Mouse (Mus musculus) kidney, postnatal 0 days (tissue): ENCODE data around the gene Lifr. TPM values are rescaled to one million over a fixed set of nuclear protein-coding genes. Genes with fewer than 3 reads are reported as not detected.

ENCODE experiments used
- ATAC-seq: fragments of 200-750 bp; cut with Nextera tagmentation; replicated peaks from 2 replicates; pipeline ENCODE4 v1.8.0; 2017; ENCODE audit warnings: low read depth, moderate number of reproducible peaks, moderate TSS enrichment, moderate library complexity; ENCODE audit not compliant: low FRiP score
- DNase-seq: peaks from one replicate; pipeline ENCODE4 v3.0.0-alpha.2; 2016; ENCODE audit warnings: low spot score
- H3K27ac ChIP-seq: fragments of 300-500 bp; sonication (generic); 2 replicates; pipeline ENCODE4 v1.5.1; 2014; ENCODE audit warnings: mild to moderate bottlenecking
- H3K27me3 ChIP-seq: fragments of 300-500 bp; sonication (generic); 2 replicates; pipeline ENCODE4 v1.6.1; 2014; ENCODE audit warnings: low read length, mixed read lengths; ENCODE audit not compliant: insufficient read depth
- H3K36me3 ChIP-seq: fragments of 300-500 bp; sonication (generic); 2 replicates; pipeline ENCODE4 v1.6.1; 2014; ENCODE audit warnings: low read length, mixed read lengths; ENCODE audit not compliant: insufficient read depth
- H3K4me1 ChIP-seq: fragments of 300-500 bp; sonication (generic); replicated peaks from 2 replicates; pipeline ENCODE4 v1.6.1; 2014; ENCODE audit warnings: antibody characterized with exemption, low read length, mixed read lengths; ENCODE audit not compliant: insufficient read depth
- H3K4me2 ChIP-seq: fragments of 300-500 bp; sonication (generic); 2 replicates; pipeline ENCODE4 v1.6.1; 2014; ENCODE audit warnings: mild to moderate bottlenecking, low read length, moderate library complexity, mixed read lengths
- H3K4me3 ChIP-seq: fragments of 300-500 bp; sonication (generic); replicated peaks from 2 replicates; pipeline ENCODE4 v1.5.1; 2014; ENCODE audit warnings: low read depth, low read length
- H3K9ac ChIP-seq: fragments of 300-500 bp; sonication (generic); 2 replicates; pipeline ENCODE4 v1.6.1; 2014; ENCODE audit warnings: low read depth, low read length
- H3K9me3 ChIP-seq: fragments of 300-500 bp; sonication (generic); replicated peaks from 2 replicates; pipeline ENCODE4 v1.6.1; 2016; ENCODE audit warnings: low read length, inconsistent platforms, mixed read lengths
- CTCF ChIP-seq: IDR thresholded peaks from 2 replicates; pipeline ENCODE4 v1.5.1; 2016; ENCODE audit warnings: antibody characterized with exemption, low read depth, mild to moderate bottlenecking, moderate library complexity
- WGBS: fragments of 180-500 bp; shearing (Covaris S2); extraction: QIAGEN DNeasy Blood & Tissue Kit; methylation state at CpG from one replicate; pipeline ENCODE4 v1.1.7; 2014; 5-methylcytosine and 5-hydroxymethylcytosine counted together
- polyA plus RNA-seq: library from polyadenylated mRNA; unstranded; fragments of >200 nt; fragmentation: Nextera tagmentation; extraction: Ambion mirVana; gene quantifications from 2 replicates; pipeline ENCODE4 v1.2.1, GENCODE M21; 2015

The Lifr gene
- polyA plus RNA-seq, 1 experiment from 2014 or later: 21.2 TPM

DNA sequence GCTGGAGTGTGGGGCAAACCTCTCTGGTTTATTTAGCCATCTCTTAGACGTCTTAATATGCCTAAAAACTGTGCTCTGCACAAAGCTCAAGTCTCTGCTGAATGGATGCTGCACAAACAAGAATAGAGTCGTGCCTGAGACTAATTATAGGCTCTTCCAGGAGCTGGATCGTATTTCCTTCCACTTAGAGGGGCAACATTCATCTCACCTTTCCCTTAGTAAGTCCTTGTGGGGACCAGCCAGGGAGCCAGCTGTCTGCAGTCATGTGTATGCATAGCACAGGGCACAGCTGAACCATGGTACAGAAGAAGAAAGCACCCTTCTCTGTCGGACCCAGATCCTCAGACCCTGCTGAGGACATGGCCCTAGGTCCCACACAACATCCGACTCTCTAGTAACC lies 115.7 kb downstream of the Lifr start:
- 0 out of 2 replicates have a peak, but pooled peaks cover 19% of the 10 kb centered on the region for H3K4me1 ChIP-seq
- no peak overlapping the region for H3K9ac ChIP-seq
- DNase-seq: no peak
- H3K9me3 ChIP-seq: no peaks in the 10 kb centered on the region
- no peak overlapping the region for H3K4me2 ChIP-seq
- ATAC-seq: no peak
- H3K36me3 ChIP-seq: no peaks in the 10 kb centered on the region
- no peak overlapping the region for H3K27ac ChIP-seq
- no peak for TF ChIP-seq CTCF
- H3K27me3 ChIP-seq: no peaks in the 10 kb centered on the region
- H3K4me3 ChIP-seq: no peak overlapping the region
- whole genome bisulfite sequencing: 27% methylated on average over 5 of the region's 5 CpGs

DNA sequence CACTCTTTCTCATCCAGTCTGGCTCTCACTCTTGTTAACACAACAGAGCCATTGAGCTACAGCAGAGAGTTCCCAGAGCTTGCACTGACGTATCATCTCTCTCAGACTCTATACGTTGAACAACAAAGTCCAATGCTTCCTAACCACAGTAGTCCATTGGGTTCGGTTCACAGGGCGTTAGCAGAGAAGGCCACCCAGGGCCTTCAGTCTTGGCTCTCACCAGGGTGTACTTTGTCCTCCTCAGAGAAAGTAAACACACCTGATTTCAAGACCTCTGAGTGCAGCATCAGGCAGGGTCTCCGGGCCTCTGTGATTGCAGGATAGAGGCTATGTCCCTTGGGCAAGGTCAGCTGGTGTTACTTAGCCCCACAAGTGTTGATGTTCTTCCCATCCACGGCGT lies 116.9 kb downstream of the Lifr start:
- DNase-seq (no peak), ATAC-seq (no peak)
- no peaks in the 10 kb centered on the region for H3K9me3 ChIP-seq
- H3K27me3 ChIP-seq: no peaks in the 10 kb centered on the region
- H3K36me3 ChIP-seq: no peaks in the 10 kb centered on the region
- no peak overlapping the region for H3K4me2 ChIP-seq
- no peak overlapping the region for H3K9ac ChIP-seq
- no peak overlapping the region for H3K4me3 ChIP-seq
- 90% methylated on average over 7 of the region's 7 CpGs for WGBS
- H3K27ac ChIP-seq: no peak overlapping the region
- 0 out of 2 replicates have a peak, but pooled peaks cover 13% of the 10 kb centered on the region for H3K4me1 ChIP-seq
- TF ChIP-seq CTCF: no peak

DNA sequence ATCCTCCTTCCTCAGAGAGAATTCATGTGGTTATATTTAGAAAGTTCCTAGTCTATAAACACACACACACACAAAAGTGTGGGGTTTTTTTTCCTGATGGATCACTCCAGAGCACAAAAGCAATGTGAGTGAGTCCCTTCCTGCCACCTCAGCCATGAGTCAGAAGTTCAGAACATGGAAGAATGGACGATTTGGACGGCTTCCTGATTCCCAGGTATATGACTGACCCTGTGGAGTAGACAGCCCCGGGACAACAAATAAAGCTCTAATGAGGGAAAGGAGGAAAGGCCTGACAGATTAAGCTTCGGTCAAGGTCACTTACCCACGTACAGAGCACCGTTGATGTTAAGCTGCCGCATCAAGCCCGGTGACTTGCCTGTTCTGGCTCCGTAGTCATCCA lies 117.8 kb downstream of the Lifr start:
- no peak for ATAC-seq
- WGBS: 43% methylated on average over 9 of the region's 9 CpGs

DNA sequence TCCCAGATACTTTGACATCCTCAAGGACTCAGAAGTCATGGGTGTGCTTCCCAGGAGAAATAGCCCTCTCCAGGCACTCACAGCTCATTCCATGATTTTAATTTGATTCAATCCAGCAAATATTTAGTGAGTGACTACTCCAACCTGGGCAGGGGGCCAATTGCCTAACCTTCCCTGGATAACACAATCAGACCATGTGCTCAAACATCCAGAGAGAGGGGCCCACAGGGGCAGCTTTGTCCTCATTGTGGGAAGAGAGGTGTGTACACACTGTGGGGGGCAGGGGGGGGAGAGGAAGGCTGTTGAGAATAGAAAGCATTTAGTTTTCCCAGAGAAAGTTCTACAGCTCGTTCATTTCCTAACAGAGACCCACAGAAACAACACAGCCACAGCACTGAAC lies 123.3 kb downstream of the Lifr start:
- ATAC-seq: no peak
- WGBS: 32% methylated on average over 1 of the region's 1 CpGs

More for the DNA sequence above, 117.8 kb downstream of the Lifr start:
- Histone ChIP-seq H3K4me2 (no peak overlapping the region), H3K4me1 (0 out of 2 replicates have a peak, but pooled peaks cover 10% of the 10 kb centered on the region), H3K9ac (no peak overlapping the region), H3K27ac (no peak overlapping the region), H3K9me3 (no peaks in the 10 kb centered on the region), H3K36me3 (no peaks in the 10 kb centered on the region), H3K4me3 (no peak overlapping the region), H3K27me3 (no peaks in the 10 kb centered on the region)
- DNase-seq: no peak
- TF ChIP-seq CTCF: no peak

DNA sequence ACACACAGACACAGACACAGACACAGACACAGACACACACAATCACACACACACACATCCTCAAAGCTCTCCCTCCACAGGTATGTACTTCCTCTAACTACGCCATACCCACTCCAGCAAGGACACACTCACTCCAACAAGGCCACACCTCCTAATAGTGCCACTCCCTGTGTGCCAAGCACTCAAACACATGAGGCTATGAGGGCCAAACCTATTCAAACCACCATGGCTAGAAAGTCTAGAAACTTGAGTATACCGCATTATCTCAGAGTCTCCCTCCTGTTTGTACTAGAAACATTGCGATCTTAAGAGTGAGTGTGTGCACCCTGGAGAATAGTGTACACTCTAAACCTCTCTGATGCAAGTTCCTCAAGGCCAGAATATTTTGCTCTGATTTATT lies 125.4 kb downstream of the Lifr start:
- no peak overlapping the region for H3K9ac ChIP-seq
- no peak for DNase-seq
- no peaks in the 10 kb centered on the region for H3K9me3 ChIP-seq
- H3K4me3 ChIP-seq: no peak overlapping the region
- TF ChIP-seq CTCF: no peak
- no peaks in the 10 kb centered on the region for H3K36me3 ChIP-seq
- H3K4me1 ChIP-seq: no peaks in the 10 kb centered on the region
- 94% methylated on average over 3 of the region's 3 CpGs for WGBS
- no peak for ATAC-seq
- no peak overlapping the region for H3K27ac ChIP-seq
- no peaks in the 10 kb centered on the region for H3K27me3 ChIP-seq
- no peak overlapping the region for H3K4me2 ChIP-seq

More for the DNA sequence above, 123.3 kb downstream of the Lifr start:
- Histone ChIP-seq H3K27me3 (no peaks in the 10 kb centered on the region), H3K36me3 (no peaks in the 10 kb centered on the region), H3K9ac (no peak overlapping the region), H3K4me1 (no peaks in the 10 kb centered on the region), H3K4me3 (no peak overlapping the region), H3K4me2 (no peak overlapping the region), H3K27ac (no peak overlapping the region), H3K9me3 (no peaks in the 10 kb centered on the region)
- no peak for TF ChIP-seq CTCF
- no peak for DNase-seq

DNA sequence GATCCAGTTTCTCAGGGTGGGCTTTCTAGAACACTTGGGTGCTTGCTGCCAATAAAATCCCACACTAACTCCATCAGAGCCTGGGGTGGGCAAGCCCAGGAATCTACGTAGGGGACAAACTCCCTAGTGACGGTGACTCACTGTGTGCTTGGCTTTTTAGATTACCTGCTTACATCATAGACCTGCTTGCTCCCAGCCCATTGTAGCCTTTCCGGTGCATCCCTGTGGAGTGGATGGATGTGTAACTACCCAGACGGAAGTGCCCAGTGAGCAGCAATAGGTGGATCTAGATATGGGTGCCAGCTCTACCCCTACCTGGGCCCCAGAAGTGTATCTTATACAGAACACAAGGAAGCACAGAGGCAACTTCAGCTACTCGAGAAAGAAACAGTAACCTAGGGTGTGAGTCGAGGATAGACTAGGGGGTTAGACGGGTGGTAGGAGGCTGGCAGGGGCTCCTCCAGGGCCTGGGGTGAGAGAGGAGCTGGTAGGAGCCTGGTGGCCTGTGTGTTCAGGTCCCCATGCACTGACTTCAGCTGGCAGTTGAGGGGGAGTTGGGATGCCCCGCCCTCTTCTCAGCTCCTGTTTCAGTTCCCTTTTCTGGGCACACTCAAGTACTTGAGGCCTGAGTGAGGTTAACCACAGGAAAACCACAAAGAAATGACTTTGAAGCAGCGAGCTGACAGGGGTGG lies 126.3 kb downstream of the Lifr start:
- Histone ChIP-seq H3K36me3 (no peaks in the 10 kb centered on the region), H3K27me3 (no peaks in the 10 kb centered on the region), H3K4me3 (no peak overlapping the region), H3K4me2 (no peak overlapping the region), H3K9me3 (no peaks in the 10 kb centered on the region), H3K9ac (no peak overlapping the region), H3K27ac (no peak overlapping the region), H3K4me1 (no peaks in the 10 kb centered on the region)
- WGBS: 72% methylated on average over 9 of the region's 9 CpGs
- DNase-seq: no peak
- ATAC-seq: no peak
- TF ChIP-seq CTCF: no peak

DNA sequence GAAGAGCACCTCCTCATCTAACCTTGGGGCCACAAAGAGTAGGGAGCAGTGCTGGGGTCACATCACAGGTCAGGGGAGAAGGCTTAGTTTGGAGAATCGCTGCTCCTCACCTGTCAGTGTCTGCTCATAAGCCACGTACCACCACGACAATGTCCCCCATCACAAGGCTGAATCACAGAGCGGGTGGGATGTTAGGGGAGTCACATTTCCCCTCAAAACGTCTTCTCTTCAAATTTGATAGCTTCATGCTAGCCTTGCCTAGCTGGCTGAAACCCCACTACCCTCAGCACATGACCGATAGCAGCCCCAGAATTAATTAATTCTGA lies 126.8 kb downstream of the Lifr start:
- H3K4me1 ChIP-seq: no peaks in the 10 kb centered on the region

More for the DNA sequence above, 126.8 kb downstream of the Lifr start:
- DNase-seq (no peak), ATAC-seq (no peak)
- Histone ChIP-seq H3K4me3 (no peak overlapping the region), H3K4me2 (no peak overlapping the region), H3K27me3 (no peaks in the 10 kb centered on the region), H3K9me3 (no peaks in the 10 kb centered on the region), H3K36me3 (no peaks in the 10 kb centered on the region), H3K27ac (no peak overlapping the region), H3K9ac (no peak overlapping the region)
- no peak for TF ChIP-seq CTCF
- WGBS: 63% methylated on average over 6 of the region's 6 CpGs
